Mouse (Mus musculus) liver, embryonic 11.5 days (tissue): ENCODE data around the gene Nmnat2. TPM values are rescaled to one million over a fixed set of nuclear protein-coding genes. Genes with fewer than 3 reads are reported as not detected.

Source experiments
- ATAC-seq: fragments of 200-750 bp; cut with Nextera tagmentation; replicated peaks from 2 replicates; pipeline ENCODE4 v1.8.0; 2017; ENCODE audit warnings: moderate number of reproducible peaks, mild to moderate bottlenecking, moderate TSS enrichment, moderate library complexity; ENCODE audit not compliant: low FRiP score
- DNase-seq: peaks from one replicate; pipeline ENCODE4 v3.0.0-alpha.2; 2017; ENCODE audit warnings: low spot score
- H3K27ac ChIP-seq: fragments of 300-500 bp; sonication (generic); 2 replicates; pipeline ENCODE4 v1.5.1; 2014; ENCODE audit warnings: mild to moderate bottlenecking, low read depth, low read length, control low read depth
- H3K27me3 ChIP-seq: fragments of 300-500 bp; sonication (generic); replicated peaks from 2 replicates; pipeline ENCODE4 v1.6.1; 2014; ENCODE audit warnings: low read length, mixed read lengths; ENCODE audit not compliant: control insufficient read depth, insufficient read depth
- H3K36me3 ChIP-seq: fragments of 300-500 bp; sonication (generic); 2 replicates; pipeline ENCODE4 v1.6.1; 2014; ENCODE audit warnings: mild to moderate bottlenecking, low read length, moderate library complexity, mixed read lengths; ENCODE audit not compliant: control insufficient read depth, insufficient read depth
- H3K4me1 ChIP-seq: fragments of 300-500 bp; sonication (generic); replicated peaks from 2 replicates; pipeline ENCODE4 v1.6.1; 2014; ENCODE audit warnings: low read length, mixed read lengths; ENCODE audit not compliant: control insufficient read depth, insufficient read depth
- H3K4me2 ChIP-seq: fragments of 300-500 bp; sonication (generic); 2 replicates; pipeline ENCODE4 v1.6.1; 2014; ENCODE audit warnings: mild to moderate bottlenecking, control low read depth, moderate library complexity
- H3K4me3 ChIP-seq: fragments of 300-500 bp; sonication (generic); 2 replicates; pipeline ENCODE4 v1.5.1; 2014; ENCODE audit warnings: low read depth, low read length, control low read depth
- H3K9ac ChIP-seq: fragments of 300-500 bp; sonication (generic); 2 replicates; pipeline ENCODE4 v1.6.1; 2014; ENCODE audit warnings: low read depth, low read length, control low read depth
- H3K9me3 ChIP-seq: fragments of 300-500 bp; sonication (generic); 2 replicates; pipeline ENCODE4 v1.6.1; 2016; ENCODE audit warnings: low read length, inconsistent platforms, mixed read lengths; ENCODE audit not compliant: control insufficient read depth
- WGBS: fragments of 180-500 bp; shearing (Covaris S2); extraction: QIAGEN DNeasy Blood & Tissue Kit; methylation state at CpG from one replicate; pipeline ENCODE4 v1.1.7; 2014; 5-methylcytosine and 5-hydroxymethylcytosine counted together
- polyA plus RNA-seq: library from polyadenylated mRNA; unstranded; fragments of >200 nt; fragmentation: Nextera tagmentation; extraction: Ambion mirVana; gene quantifications from 2 replicates; pipeline ENCODE4 v1.2.1, GENCODE M21; 2014

Gene Nmnat2
- polyA plus RNA-seq, 1 experiment from 2014 or later = 0.10 TPM

DNA sequence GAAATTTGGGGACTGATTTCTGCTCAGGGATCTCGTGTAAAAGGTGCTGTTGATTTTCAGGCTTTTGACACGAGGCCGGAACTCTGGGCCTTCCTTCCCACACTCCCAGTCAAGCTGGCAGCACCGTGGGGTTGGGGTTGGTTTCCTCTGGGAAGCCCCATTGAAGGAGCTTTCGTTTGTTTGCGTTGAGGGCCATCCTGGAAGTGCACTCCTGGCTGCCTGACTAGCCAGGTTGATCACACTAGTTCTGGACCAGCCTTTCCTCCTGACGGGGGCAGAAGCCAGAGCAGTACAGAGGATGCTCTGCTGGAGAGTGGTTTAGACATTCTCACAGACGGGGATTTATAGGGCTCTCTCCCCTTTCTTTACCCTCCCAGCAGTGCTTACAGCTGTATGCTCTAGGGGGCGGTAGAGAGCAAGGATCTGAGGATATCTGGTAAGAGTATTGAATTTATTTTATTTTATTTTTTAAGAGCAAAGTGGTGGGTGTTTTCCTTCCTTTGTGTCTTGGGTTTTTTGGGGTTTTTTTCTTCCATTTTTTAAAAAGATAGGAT is 146.6 kb downstream of the Nmnat2 start:
- Histone ChIP-seq H3K4me3 (no peak overlapping the region), H3K27ac (peak overlapping the region; percentile 64), H3K36me3 (no peaks in the 10 kb centered on the region), H3K4me1 (no peaks in the 10 kb centered on the region; the same call in 1 of the 2 replicates), H3K9me3 (no peaks in the 10 kb centered on the region), H3K9ac (no peak overlapping the region), H3K4me2 (peak overlapping the region; percentile 10), H3K27me3 (no peaks in the 10 kb centered on the region)
- WGBS = 19% methylated on average over 9 of the region's 9 CpGs
- DNase-seq = peak; percentile 43
- ATAC-seq = peak; percentile 41; the same call in 1 of the 2 replicates

DNA sequence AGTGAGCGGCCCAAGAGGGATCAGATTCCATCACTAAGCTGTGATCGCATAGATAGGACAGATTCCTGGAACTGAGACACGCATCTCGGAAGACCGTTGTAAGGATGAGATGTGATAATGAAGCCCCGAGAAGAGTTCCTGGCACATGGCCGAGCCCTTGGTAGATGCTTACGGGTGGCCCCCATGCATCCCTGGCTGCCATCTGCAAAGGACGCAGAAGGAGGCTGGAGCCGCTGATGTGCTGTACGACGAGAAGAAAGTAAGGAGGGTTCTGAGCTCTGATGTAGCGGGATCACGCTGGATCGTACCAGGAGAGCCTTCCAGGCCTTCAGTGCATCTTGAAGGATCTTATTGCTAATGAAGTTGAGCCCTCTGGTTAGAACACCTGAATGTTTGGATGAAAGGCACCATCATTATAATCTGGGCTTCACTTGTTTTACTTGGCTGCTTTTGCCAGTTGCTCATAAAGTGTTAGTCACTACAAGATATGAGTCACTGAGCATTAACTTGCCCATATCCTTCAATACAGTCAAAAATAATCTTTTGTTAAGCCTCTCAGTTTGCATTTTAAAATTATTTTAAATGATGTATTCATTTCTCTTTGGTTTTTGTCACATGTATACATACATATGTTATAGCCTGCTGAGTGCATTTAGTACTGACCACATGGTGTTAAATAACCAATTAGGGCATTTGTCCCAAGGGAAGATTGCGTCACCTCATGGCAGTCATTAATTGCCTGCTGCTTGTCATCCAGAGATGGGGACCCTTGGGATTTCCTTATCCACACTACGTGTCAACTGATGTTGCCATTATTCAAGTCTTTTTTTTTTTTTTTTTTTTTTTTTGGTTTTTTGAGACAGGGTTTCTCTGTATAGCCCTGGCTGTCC is 147.7 kb downstream of the Nmnat2 start:
- no peak overlapping the region for H3K27ac ChIP-seq
- no peaks in the 10 kb centered on the region for H3K9me3 ChIP-seq
- no peaks in the 10 kb centered on the region; the same call in 1 of the 2 replicates for H3K4me1 ChIP-seq
- no peak for ATAC-seq
- no peaks in the 10 kb centered on the region for H3K36me3 ChIP-seq
- H3K9ac ChIP-seq = no peak overlapping the region
- WGBS = 91% methylated on average over 17 of the region's 17 CpGs
- DNase-seq = no peak
- no peak overlapping the region for H3K4me3 ChIP-seq
- no peaks in the 10 kb centered on the region for H3K27me3 ChIP-seq
- H3K4me2 ChIP-seq = no peak overlapping the region

DNA sequence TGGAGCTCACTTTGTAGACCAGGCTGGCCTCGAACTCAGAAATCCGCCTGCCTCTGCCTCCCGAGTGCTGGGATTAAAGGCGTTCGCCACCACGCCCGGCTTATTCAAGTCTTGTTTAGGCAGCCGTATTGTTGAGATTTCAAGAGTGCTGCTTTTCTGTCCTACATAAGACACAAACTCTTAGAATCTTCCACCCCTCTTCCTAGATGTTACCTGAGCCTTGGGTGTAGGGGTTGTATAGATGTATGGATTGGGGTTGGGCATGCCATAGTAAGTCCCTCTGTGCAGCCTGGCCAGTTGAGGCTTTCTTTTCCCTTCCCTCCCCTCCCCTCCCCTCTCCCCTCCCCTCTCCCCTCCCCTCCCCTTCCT is 148.4 kb downstream of the Nmnat2 start:
- H3K9ac ChIP-seq = no peak overlapping the region
- no peaks in the 10 kb centered on the region for H3K9me3 ChIP-seq
- H3K27ac ChIP-seq = no peak overlapping the region
- no peaks in the 10 kb centered on the region for H3K36me3 ChIP-seq
- H3K4me2 ChIP-seq = no peak overlapping the region
- WGBS = 95% methylated on average over 8 of the region's 8 CpGs
- ATAC-seq = no peak
- DNase-seq = no peak
- H3K4me3 ChIP-seq = no peak overlapping the region
- no peaks in the 10 kb centered on the region for H3K27me3 ChIP-seq
- no peaks in the 10 kb centered on the region; the same call in 1 of the 2 replicates for H3K4me1 ChIP-seq

DNA sequence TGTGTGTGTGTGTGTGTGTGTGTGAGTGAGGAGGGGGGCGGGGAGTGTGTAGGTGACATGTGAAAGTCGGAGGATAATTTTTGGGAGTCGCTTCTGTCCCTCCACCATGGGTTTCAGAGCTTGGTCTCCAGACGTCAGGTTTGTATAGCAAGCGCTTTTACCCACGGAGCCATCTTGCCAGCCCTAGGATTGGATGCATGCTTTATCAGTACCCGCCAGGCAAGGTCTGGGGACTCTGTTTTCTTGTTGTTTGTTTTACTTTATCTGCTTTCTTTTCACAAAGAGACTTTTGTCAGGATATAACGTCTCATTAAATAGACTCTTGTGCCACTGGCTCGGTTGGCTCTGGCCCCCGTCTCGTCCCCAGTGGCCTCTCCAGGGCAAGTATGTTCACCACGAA is 150.0 kb downstream of the Nmnat2 start:
- no peaks in the 10 kb centered on the region for H3K36me3 ChIP-seq
- WGBS = 54% methylated on average over 12 of the region's 12 CpGs
- H3K4me3 ChIP-seq = no peak overlapping the region
- H3K27ac ChIP-seq = 0 out of 2 replicates have a peak overlapping the region, but pooled peaks have one; percentile 32
- peak; percentile 64; the same call in 1 of the 2 replicates for ATAC-seq
- H3K4me2 ChIP-seq = no peak overlapping the region
- H3K9ac ChIP-seq = no peak overlapping the region
- DNase-seq = no peak
- no peaks in the 10 kb centered on the region for H3K9me3 ChIP-seq
- no peaks in the 10 kb centered on the region for H3K27me3 ChIP-seq
- no peaks in the 10 kb centered on the region; the same call in 1 of the 2 replicates for H3K4me1 ChIP-seq

DNA sequence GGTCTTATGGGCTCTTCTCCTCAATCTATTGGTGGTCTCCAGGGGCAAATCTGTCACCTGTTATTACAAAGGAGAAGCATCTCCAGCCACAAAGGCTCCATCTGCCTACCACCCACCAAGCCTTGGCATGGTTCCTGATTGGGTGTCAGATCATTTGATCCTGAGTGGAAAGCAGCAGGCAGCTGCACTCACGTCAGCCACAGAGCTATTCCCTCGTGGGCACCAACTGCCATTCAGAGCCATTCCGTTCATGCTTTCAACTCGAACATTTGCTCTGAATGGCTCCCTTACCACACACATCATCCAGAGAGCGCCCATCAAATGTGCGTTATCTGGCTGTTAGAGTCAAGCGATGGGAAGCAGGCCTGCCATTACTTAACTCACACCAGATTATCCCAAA is 153.1 kb downstream of the Nmnat2 start:
- Histone ChIP-seq H3K4me3 (no peak overlapping the region), H3K4me2 (no peak overlapping the region), H3K4me1 (no peaks in the 10 kb centered on the region; the same call in 1 of the 2 replicates), H3K27ac (no peak overlapping the region), H3K9me3 (no peaks in the 10 kb centered on the region), H3K36me3 (no peaks in the 10 kb centered on the region), H3K9ac (no peak overlapping the region), H3K27me3 (no peaks in the 10 kb centered on the region)
- no peak for ATAC-seq
- DNase-seq = no peak
- 63% methylated on average over 7 of the region's 7 CpGs for WGBS

DNA sequence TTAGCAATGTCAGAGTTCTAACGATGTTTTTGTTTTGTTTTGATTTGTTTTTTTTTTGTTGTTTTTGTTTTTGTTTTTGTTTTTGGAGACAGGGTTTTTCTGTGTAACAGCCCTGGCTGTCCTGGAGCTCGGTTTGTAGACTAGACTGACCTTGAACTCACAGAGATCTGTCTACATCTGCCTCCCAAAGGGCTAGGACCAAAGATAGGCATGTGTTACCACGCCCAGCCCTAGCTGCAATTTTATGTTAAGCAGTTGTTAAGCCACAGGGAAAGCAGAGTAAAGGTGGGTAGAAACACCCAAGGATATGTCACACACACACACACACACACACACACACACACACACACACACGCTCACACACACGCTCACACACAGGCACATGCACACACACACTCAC is 154.6 kb downstream of the Nmnat2 start:
- no peaks in the 10 kb centered on the region for H3K9me3 ChIP-seq
- H3K27me3 ChIP-seq = no peaks in the 10 kb centered on the region
- no peak overlapping the region for H3K4me3 ChIP-seq
- H3K4me2 ChIP-seq = no peak overlapping the region
- no peak overlapping the region for H3K27ac ChIP-seq
- H3K4me1 ChIP-seq = no peaks in the 10 kb centered on the region; the same call in 1 of the 2 replicates
- H3K36me3 ChIP-seq = no peaks in the 10 kb centered on the region
- WGBS = 77% methylated on average over 5 of the region's 5 CpGs
- no peak overlapping the region for H3K9ac ChIP-seq
- ATAC-seq = no peak
- DNase-seq = no peak

DNA sequence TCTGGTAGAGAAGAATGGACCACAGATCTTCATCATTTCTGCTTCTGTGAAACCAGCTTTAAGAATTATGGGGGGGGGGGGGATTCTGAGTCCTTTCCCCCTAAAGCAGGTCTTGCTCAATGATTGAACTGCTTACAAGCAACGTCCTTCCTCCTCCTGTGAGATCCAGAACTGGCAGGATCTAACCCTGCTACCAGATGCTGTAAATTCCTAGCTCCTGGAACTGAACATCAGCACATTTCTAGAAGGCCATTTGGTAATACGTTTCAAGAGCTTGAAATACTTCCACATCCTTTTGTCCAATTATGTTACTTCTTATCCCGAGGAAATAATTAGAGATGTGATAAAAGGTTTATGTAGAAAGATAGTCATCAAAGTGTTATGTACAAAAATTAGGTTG is 155.0 kb downstream of the Nmnat2 start:
- H3K36me3 ChIP-seq = no peaks in the 10 kb centered on the region
- H3K9me3 ChIP-seq = no peaks in the 10 kb centered on the region
- whole genome bisulfite sequencing = 56% methylated on average over 3 of the region's 3 CpGs
- DNase-seq (no peak), ATAC-seq (no peak)
- H3K27me3 ChIP-seq = no peaks in the 10 kb centered on the region
- no peak overlapping the region for H3K9ac ChIP-seq
- no peak overlapping the region for H3K4me2 ChIP-seq
- no peak overlapping the region for H3K27ac ChIP-seq
- no peak overlapping the region for H3K4me3 ChIP-seq
- H3K4me1 ChIP-seq = no peaks in the 10 kb centered on the region; the same call in 1 of the 2 replicates

DNA sequence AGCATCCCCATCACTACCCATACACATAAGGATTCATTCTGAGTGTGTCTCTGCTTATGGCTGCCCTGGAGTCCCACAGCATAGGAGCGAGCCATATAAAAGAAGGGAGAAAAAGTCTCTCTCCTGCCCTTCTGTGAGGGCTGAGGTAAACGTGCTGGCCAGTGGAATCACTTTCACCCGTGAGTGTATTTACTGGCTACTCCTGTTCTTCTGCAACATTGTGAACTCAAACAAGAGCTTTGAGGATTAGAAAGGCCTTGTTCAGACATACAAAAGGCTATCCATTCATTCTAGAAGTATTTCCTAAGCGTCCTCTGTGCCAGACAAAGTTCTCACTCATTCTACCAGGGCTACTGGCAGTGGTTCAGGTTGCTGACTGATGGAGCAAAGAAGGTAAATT is 156.8 kb downstream of the Nmnat2 start:
- no peak for ATAC-seq
- no peaks in the 10 kb centered on the region for H3K4me1 ChIP-seq
- H3K9ac ChIP-seq = no peak overlapping the region
- H3K9me3 ChIP-seq = no peaks in the 10 kb centered on the region
- H3K4me3 ChIP-seq = no peak overlapping the region
- WGBS = 67% methylated on average over 4 of the region's 4 CpGs
- no peak overlapping the region for H3K27ac ChIP-seq
- H3K4me2 ChIP-seq = no peak overlapping the region
- DNase-seq = no peak
- H3K36me3 ChIP-seq = no peaks in the 10 kb centered on the region
- no peaks in the 10 kb centered on the region for H3K27me3 ChIP-seq

DNA sequence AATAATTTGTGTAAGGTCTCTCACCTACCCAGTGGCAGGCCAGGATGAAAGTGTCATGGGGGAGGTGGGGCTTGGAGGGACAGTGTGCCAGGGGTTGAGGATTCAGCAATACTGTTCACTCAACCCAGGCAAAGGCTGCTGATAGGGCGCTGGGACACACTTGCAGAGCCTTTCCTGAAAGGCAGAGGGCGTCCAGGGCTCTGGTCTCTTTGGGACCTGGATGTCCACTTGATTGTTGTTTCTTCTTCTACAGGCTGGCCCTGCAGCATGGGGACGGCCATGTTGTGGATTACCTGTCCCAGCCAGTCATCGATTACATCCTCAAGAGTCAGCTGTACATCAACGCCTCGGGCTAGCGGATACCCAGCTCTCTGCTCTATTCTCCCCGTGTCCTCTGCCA is 160.5 kb downstream of the Nmnat2 start:
- DNase-seq = no peak
- Histone ChIP-seq H3K4me1 (no peaks in the 10 kb centered on the region), H3K27me3 (no peaks in the 10 kb centered on the region), H3K9ac (no peak overlapping the region), H3K4me3 (no peak overlapping the region), H3K36me3 (no peaks in the 10 kb centered on the region), H3K9me3 (no peaks in the 10 kb centered on the region), H3K4me2 (no peak overlapping the region), H3K27ac (no peak overlapping the region)
- WGBS = 73% methylated on average over 8 of the region's 8 CpGs
- no peak for ATAC-seq
